Mouse (Mus musculus): ENCODE results near the gene Mmp25. TPM values are rescaled to one million over a fixed set of nuclear protein-coding genes. Genes with fewer than 3 reads are reported as not detected.

Mmp25 gene
- polyA plus RNA-seq, 1 experiment from 2014 or later, result 0.50 TPM

DNA sequence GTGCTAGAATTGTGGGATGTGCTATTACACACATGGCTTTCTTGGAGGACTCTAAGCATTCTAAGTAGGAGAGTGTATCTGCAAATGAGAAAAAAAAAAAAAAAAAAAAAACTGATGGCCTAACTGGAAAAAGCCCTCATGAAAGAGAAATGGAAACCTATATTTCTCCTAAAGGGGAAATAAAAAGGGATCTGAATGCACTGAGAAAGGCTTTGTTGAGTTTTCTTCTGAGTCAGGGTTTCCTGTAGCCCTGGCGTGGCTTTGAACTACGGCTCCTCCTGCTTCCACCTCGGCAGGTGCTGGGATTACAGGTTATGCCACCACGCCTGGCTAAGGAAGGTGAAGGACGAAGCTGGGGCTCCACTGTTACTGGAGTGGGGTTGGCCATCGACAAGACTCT lies 8.9 kb upstream of the Mmp25 start:
- H3K4me3 ChIP-seq (ENCODE audit: low read depth, low read length), result no peak overlapping the region
- no peaks in the 10 kb centered on the region for H3K27me3 ChIP-seq (ENCODE audit: control insufficient read depth, insufficient read depth, low read depth, low read length)
- no peaks in the 10 kb centered on the region for H3K36me3 ChIP-seq (ENCODE audit: control insufficient read depth, insufficient read depth)
- ATAC-seq (ENCODE audit: low read depth), result no peak
- H3K9ac ChIP-seq (ENCODE audit: low read depth, low read length), result no peak overlapping the region
- whole genome bisulfite sequencing (ENCODE audit: insufficient replicate concordance), result 35% methylated on average over 6 of the region's 6 CpGs
- H3K9me3 ChIP-seq (replicated peaks; ENCODE audit: control insufficient read depth, low read length), result no peaks in the 10 kb centered on the region
- H3K27ac ChIP-seq (ENCODE audit: low read length), result no peak overlapping the region
- H3K4me1 ChIP-seq (ENCODE audit: control insufficient read depth, low read depth, low read length), result no peaks in the 10 kb centered on the region
- H3K4me2 ChIP-seq (ENCODE audit: low read depth, low read length), result no peak overlapping the region

DNA sequence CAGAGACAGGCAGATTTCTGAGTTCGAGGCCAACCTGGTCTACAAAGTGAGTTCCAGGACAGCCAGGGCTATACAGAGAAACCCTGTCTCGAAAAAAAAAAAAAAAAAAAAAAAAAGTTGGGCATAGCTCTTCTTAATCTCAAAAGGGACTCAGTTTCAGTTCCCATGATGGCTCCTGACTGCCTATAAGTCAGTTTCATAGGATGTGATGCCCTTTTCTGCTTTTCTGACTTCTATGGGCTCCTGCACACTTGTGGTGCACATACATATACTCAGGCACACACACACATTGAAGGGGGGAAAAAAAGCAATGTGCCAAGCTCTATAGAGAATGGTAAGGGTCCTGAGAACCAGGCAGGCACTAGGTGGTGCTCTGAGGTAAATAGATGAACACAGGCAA lies 8.2 kb upstream of the Mmp25 start:
- ATAC-seq (ENCODE audit: low read depth), result no peak
- H3K9ac ChIP-seq (ENCODE audit: low read depth, low read length), result no peak overlapping the region
- H3K27ac ChIP-seq (ENCODE audit: low read length), result no peak overlapping the region
- H3K4me2 ChIP-seq (ENCODE audit: low read depth, low read length), result no peak overlapping the region
- H3K27me3 ChIP-seq (ENCODE audit: control insufficient read depth, insufficient read depth, low read depth, low read length), result no peaks in the 10 kb centered on the region
- H3K9me3 ChIP-seq (replicated peaks; ENCODE audit: control insufficient read depth, low read length), result no peaks in the 10 kb centered on the region
- 24% methylated on average over 2 of the region's 2 CpGs for WGBS (ENCODE audit: insufficient replicate concordance)
- H3K36me3 ChIP-seq (ENCODE audit: control insufficient read depth, insufficient read depth), result no peaks in the 10 kb centered on the region
- no peak overlapping the region for H3K4me3 ChIP-seq (ENCODE audit: low read depth, low read length)
- H3K4me1 ChIP-seq (ENCODE audit: control insufficient read depth, low read depth, low read length), result no peaks in the 10 kb centered on the region

DNA sequence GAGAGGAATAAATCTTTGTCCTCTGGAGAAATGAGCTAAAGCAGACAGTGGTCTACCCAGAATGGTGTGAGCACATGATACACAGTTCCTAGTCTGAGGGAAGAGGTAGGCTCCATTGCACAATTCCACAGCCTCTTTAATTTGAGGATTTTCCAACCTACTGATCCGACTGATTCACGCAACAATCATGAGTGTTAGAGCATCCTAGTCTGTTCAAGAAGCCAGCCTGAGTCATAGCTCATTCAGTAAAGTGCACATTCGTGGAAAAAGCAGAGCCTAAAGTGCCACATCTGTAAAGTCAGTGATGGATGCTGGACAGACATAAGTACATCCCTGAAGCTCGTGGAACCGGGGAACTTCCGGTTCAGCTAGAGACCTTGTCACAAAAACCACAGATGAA lies 6.3 kb upstream of the Mmp25 start:
- Histone ChIP-seq H3K36me3 (ENCODE audit: control insufficient read depth, insufficient read depth) (no peaks in the 10 kb centered on the region), H3K4me2 (ENCODE audit: low read depth, low read length) (no peak overlapping the region), H3K9ac (ENCODE audit: low read depth, low read length) (no peak overlapping the region), H3K9me3 (replicated peaks; ENCODE audit: control insufficient read depth, low read length) (no peaks in the 10 kb centered on the region), H3K4me1 (ENCODE audit: control insufficient read depth, low read depth, low read length) (no peaks in the 10 kb centered on the region), H3K27me3 (ENCODE audit: control insufficient read depth, insufficient read depth, low read depth, low read length) (no peaks in the 10 kb centered on the region; the same call in 1 of the 2 replicates), H3K27ac (ENCODE audit: low read length) (no peak overlapping the region), H3K4me3 (ENCODE audit: low read depth, low read length) (no peak overlapping the region)
- ATAC-seq (ENCODE audit: low read depth), result no peak
- 49% methylated on average over 6 of the region's 6 CpGs for WGBS (ENCODE audit: insufficient replicate concordance)

DNA sequence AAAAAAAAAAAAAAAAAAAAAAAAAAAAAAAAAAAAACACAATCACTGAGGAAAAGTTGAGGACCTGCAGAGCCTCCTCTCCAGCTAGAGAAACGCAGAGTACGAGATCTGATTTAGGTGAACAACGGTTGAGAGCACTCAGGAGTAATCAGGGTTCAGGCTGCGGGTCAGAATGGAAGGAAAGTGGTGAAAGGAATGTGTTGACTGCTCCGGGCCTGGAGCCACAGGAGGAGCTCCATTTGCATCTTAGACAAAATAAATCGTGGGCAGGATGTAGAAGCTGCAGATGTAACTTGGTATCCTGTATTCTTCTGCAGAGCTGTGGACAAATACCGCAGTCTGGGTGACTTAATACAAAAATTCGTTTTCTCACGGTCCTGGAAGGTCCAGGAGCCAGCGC lies 817 bp upstream of the Mmp25 start:
- Histone ChIP-seq H3K9ac (ENCODE audit: low read depth, low read length) (no peak overlapping the region), H3K4me1 (ENCODE audit: control insufficient read depth, low read depth, low read length) (no peaks in the 10 kb centered on the region; the same call in 1 of the 2 replicates), H3K4me3 (ENCODE audit: low read depth, low read length) (no peak overlapping the region), H3K27me3 (ENCODE audit: control insufficient read depth, insufficient read depth, low read depth, low read length) (peaks cover 25% of the 10 kb centered on the region), H3K9me3 (replicated peaks; ENCODE audit: control insufficient read depth, low read length) (no peaks in the 10 kb centered on the region), H3K27ac (ENCODE audit: low read length) (no peak overlapping the region), H3K4me2 (ENCODE audit: low read depth, low read length) (no peak overlapping the region), H3K36me3 (ENCODE audit: control insufficient read depth, insufficient read depth) (no peaks in the 10 kb centered on the region)
- WGBS (ENCODE audit: insufficient replicate concordance), result 42% methylated on average over 10 of the region's 10 CpGs
- ATAC-seq (ENCODE audit: low read depth), result no peak

DNA sequence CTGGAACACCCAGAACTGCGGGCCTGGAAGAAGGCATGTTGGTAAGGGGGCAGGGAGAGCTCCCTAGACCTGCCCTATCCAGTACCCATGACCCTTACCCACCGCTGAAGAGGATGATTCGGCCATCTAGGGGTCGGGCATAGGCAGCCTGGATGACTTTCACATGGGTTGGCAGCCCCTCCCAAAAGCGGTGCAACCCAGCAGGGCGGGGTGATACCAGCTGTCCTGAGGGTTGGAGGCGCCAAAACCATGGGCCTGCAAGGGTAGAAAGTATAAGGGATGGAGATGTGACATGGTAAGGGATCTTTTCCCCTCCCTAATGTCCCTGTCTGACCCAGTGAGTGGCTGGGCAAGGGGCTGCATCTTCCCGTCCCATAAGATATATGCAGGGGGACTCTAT lies 13.8 kb downstream of the Mmp25 start:
- Histone ChIP-seq H3K27me3 (ENCODE audit: control insufficient read depth, insufficient read depth, low read depth, low read length) (0 out of 2 replicates have a peak, but pooled peaks cover 3% of the 10 kb centered on the region), H3K4me2 (ENCODE audit: low read depth, low read length) (no peak overlapping the region), H3K27ac (ENCODE audit: low read length) (no peak overlapping the region), H3K4me1 (ENCODE audit: control insufficient read depth, low read depth, low read length) (no peaks in the 10 kb centered on the region), H3K9ac (ENCODE audit: low read depth, low read length) (no peak overlapping the region), H3K4me3 (ENCODE audit: low read depth, low read length) (no peak overlapping the region), H3K36me3 (ENCODE audit: control insufficient read depth, insufficient read depth) (no peaks in the 10 kb centered on the region), H3K9me3 (replicated peaks; ENCODE audit: control insufficient read depth, low read length) (no peaks in the 10 kb centered on the region)
- ATAC-seq (ENCODE audit: low read depth), result no peak
- 58% methylated on average over 8 of the region's 8 CpGs for WGBS (ENCODE audit: insufficient replicate concordance)

DNA sequence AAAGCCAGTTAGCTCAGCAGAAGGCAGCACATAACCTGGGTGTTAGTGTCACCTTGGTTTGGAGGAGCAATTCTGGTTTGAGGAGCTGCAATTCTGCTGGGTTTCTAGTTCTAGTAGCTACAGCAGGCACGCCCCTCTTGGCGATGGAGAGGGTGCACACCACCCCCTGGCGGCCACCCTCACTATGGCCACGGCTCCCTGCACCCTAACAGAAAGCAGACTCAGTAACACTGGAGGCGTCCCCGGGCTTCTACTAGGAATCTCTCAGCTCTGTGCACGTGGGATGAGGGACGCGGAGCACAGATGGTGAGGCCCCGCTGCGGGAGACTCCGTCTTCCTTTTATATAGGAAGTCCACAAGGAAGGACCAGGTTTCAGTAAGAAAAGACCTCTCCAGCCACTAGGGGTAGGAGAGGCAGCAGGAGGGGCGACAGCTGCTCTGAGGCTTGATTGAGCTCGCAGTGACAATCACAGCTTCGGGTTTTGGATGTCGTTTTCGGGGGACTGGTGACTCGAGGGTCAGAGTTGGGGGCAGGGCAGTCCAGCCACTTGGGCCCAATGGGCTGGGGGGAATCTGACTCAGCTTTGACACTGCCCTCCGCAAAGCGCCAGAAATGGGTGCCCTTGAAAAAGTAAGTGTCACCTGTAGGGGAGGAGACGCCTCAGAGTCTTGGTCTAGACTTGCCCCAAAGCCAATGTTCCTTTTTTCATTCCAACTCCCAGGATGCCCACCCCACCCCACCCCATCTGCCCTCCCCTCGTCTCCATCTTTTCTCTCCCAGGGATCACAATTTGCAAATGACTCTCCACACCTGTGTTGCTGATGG lies 14.7 kb downstream of the Mmp25 start:
- Histone ChIP-seq H3K4me3 (ENCODE audit: low read depth, low read length) (no peak overlapping the region), H3K27me3 (ENCODE audit: control insufficient read depth, insufficient read depth, low read depth, low read length) (0 out of 2 replicates have a peak, but pooled peaks cover 3% of the 10 kb centered on the region), H3K9me3 (replicated peaks; ENCODE audit: control insufficient read depth, low read length) (no peaks in the 10 kb centered on the region), H3K4me1 (ENCODE audit: control insufficient read depth, low read depth, low read length) (no peaks in the 10 kb centered on the region), H3K9ac (ENCODE audit: low read depth, low read length) (no peak overlapping the region), H3K36me3 (ENCODE audit: control insufficient read depth, insufficient read depth) (no peaks in the 10 kb centered on the region), H3K4me2 (ENCODE audit: low read depth, low read length) (peak overlapping the region; percentile 18; the same call in 1 of the 2 replicates), H3K27ac (ENCODE audit: low read length) (no peak overlapping the region)
- peak; percentile 50; the same call in 1 of the 2 replicates for ATAC-seq (ENCODE audit: low read depth)
- 11% methylated on average over 22 of the region's 22 CpGs for WGBS (ENCODE audit: insufficient replicate concordance)

DNA sequence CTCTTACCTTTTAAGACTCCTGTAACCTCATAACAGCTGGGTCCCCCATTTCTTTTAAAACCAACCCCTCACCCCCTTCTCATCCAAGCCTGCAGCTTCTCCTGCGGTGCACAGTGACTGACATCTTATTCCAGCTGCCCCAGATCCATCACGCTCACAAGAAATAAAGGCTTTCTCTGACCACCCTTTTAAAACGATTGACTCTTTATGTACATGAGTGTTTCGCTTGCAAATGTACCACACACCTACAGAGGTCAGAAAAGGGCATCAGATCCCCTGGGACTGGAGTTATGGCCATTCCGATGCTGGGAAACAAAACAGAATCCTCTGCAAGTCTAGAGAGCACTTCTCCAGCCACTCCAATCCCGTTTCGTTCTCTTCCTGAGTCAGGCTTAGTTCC lies 17.3 kb downstream of the Mmp25 start:
- Histone ChIP-seq H3K9me3 (replicated peaks; ENCODE audit: control insufficient read depth, low read length) (no peaks in the 10 kb centered on the region), H3K36me3 (ENCODE audit: control insufficient read depth, insufficient read depth) (no peaks in the 10 kb centered on the region), H3K27ac (ENCODE audit: low read length) (no peak overlapping the region), H3K9ac (ENCODE audit: low read depth, low read length) (no peak overlapping the region), H3K4me2 (ENCODE audit: low read depth, low read length) (no peak overlapping the region), H3K4me3 (ENCODE audit: low read depth, low read length) (no peak overlapping the region), H3K27me3 (ENCODE audit: control insufficient read depth, insufficient read depth, low read depth, low read length) (0 out of 2 replicates have a peak, but pooled peaks cover 3% of the 10 kb centered on the region), H3K4me1 (ENCODE audit: control insufficient read depth, low read depth, low read length) (no peaks in the 10 kb centered on the region)
- WGBS (ENCODE audit: insufficient replicate concordance), result 42% methylated on average over 7 of the region's 7 CpGs
- ATAC-seq (ENCODE audit: low read depth), result no peak

DNA sequence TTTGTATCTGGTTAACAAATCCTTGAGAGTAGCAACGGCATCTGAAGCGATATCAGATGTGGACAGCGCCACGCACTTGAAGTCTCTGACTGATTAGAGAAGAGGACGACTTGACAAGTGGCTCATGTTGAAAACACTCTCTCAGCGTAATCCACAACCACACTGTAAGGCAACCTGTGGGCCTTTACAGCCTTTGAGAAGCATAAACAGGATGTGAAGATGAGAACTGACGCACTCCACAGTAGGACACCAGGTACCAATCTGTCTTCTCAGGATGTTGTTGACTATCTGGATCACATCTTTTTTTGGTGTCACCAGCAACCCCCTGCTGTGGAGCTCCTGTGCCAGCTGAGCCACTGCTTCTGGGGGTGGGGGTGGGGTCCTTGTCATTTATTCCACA lies 24.7 kb downstream of the Mmp25 start:
- 45% methylated on average over 7 of the region's 7 CpGs for whole genome bisulfite sequencing (ENCODE audit: insufficient replicate concordance)
- Histone ChIP-seq H3K4me1 (ENCODE audit: control insufficient read depth, low read depth, low read length) (no peaks in the 10 kb centered on the region), H3K36me3 (ENCODE audit: control insufficient read depth, insufficient read depth) (no peaks in the 10 kb centered on the region), H3K9ac (ENCODE audit: low read depth, low read length) (no peak overlapping the region), H3K4me2 (ENCODE audit: low read depth, low read length) (no peak overlapping the region), H3K4me3 (ENCODE audit: low read depth, low read length) (no peak overlapping the region), H3K9me3 (replicated peaks; ENCODE audit: control insufficient read depth, low read length) (no peaks in the 10 kb centered on the region), H3K27me3 (ENCODE audit: control insufficient read depth, insufficient read depth, low read depth, low read length) (peaks cover 7% of the 10 kb centered on the region), H3K27ac (ENCODE audit: low read length) (no peak overlapping the region)
- no peak for ATAC-seq (ENCODE audit: low read depth)

DNA sequence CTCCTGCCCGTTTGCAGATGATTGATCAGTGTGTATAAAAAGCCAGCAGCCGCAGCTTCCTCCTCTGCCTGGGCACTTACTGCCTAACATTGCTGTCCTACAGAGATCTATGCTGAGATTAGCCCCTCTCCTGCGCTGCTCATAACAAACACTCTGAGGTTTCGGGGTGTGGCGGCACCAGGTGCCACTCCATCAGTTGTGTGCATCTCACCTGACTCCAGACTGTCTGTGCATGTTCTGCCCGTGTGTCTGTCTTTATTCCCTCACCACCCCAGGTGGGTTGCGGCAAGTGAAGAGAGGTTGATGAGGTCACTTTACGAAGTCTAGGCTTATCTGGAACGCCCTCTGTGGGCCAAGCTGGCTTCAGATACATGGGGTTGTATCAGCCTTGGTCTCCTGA lies 28.0 kb downstream of the Mmp25 start:
- WGBS (ENCODE audit: insufficient replicate concordance), result 14% methylated on average over 9 of the region's 9 CpGs
- no peak overlapping the region for H3K4me2 ChIP-seq (ENCODE audit: low read depth, low read length)
- H3K4me3 ChIP-seq (ENCODE audit: low read depth, low read length), result no peak overlapping the region
- H3K27ac ChIP-seq (ENCODE audit: low read length), result no peak overlapping the region
- H3K9me3 ChIP-seq (replicated peaks; ENCODE audit: control insufficient read depth, low read length), result no peaks in the 10 kb centered on the region
- H3K27me3 ChIP-seq (ENCODE audit: control insufficient read depth, insufficient read depth, low read depth, low read length), result peaks cover 7% of the 10 kb centered on the region
- H3K9ac ChIP-seq (ENCODE audit: low read depth, low read length), result no peak overlapping the region
- no peak for ATAC-seq (ENCODE audit: low read depth)
- H3K36me3 ChIP-seq (ENCODE audit: control insufficient read depth, insufficient read depth), result no peaks in the 10 kb centered on the region
- no peaks in the 10 kb centered on the region for H3K4me1 ChIP-seq (ENCODE audit: control insufficient read depth, low read depth, low read length)

Measured in liver, embryonic 16.5 days (tissue).